Mouse (Mus musculus) mature B cell (primary cell): ENCODE data around the gene Gm27029.
"Not testable (repeated sequence)": the region's sequence is repeated elsewhere in the genome, so short reads cannot be mapped to it uniquely, and the experiment has no call there.

Source experiments
- in situ Hi-C: fragments of 300-500 bp; cut with MboI; formaldehyde crosslinking; loops from 2 replicates; pipeline ENCODE4 v1.14.3; 2019

The Gm27029 gene

GRCm38 (mm10) chr11:101424925-101425813 lies 573 bp upstream of the Gm27029 start, which contains the start of the genes Rundc1 and Ptges3l:
Gene Rundc1 (plus strand): TSS chr11:101425085.
Gene Ptges3l (minus strand): TSS chr11:101425333.
- in situ Hi-C loops: loop anchor here (25.0 kb wide), 1 partner anchor 862 kb away; the partner anchor contains the start of genes Atxn7l3 and Tmub2

- in situ Hi-C loops: no loop called here
Observed at GRCm38 (mm10) chr11:101420148-101420547, 4.4 kb downstream of the Gm27029 start.

- in situ Hi-C loops: no loop called here
Observed at GRCm38 (mm10) chr11:101419610-101420009, 5.0 kb downstream of the Gm27029 start.

GRCm38 (mm10) chr11:101418991-101419390 lies 5.6 kb downstream of the Gm27029 start:
- in situ Hi-C loops: no loop called here

- in situ Hi-C loops: no loop called here
Observed at GRCm38 (mm10) chr11:101417101-101417855, 7.3 kb downstream of the Gm27029 start, which contains the start of gene Aarsd1. Gene Aarsd1 (minus strand): TSS chr11:101417615.

- in situ Hi-C loops: no loop called here
Observed at GRCm38 (mm10) chr11:101416433-101417100, 8.0 kb downstream of the Gm27029 start.

- in situ Hi-C loops: no loop called here
Observed at GRCm38 (mm10) chr11:101415306-101415705, 9.3 kb downstream of the Gm27029 start.

- in situ Hi-C loops: no loop called here
Observed at GRCm38 (mm10) chr11:101395110-101395509, 29.5 kb downstream of the Gm27029 start.

- in situ Hi-C loops: no loop called here
Observed at GRCm38 (mm10) chr11:101381817-101382216, 42.8 kb downstream of the Gm27029 start.

GRCm38 (mm10) chr11:101378926-101379325 lies 45.7 kb downstream of the Gm27029 start:
- in situ Hi-C loops: no loop called here

GRCm38 (mm10) chr11:101378196-101378595 lies 46.4 kb downstream of the Gm27029 start:
- in situ Hi-C loops: not testable (repeated sequence)

- in situ Hi-C loops: no loop called here
Observed at GRCm38 (mm10) chr11:101374421-101374938, 50.1 kb downstream of the Gm27029 start.

GRCm38 (mm10) chr11:101370141-101370540 lies 54.5 kb downstream of the Gm27029 start:
- in situ Hi-C loops: no loop called here

- in situ Hi-C loops: no loop called here
Observed at GRCm38 (mm10) chr11:101367326-101367935, 57.2 kb downstream of the Gm27029 start, which contains the start of gene G6pc. Gene G6pc (plus strand): TSS chr11:101367561.

- in situ Hi-C loops: no loop called here
Observed at GRCm38 (mm10) chr11:101364531-101364931, 60.1 kb downstream of the Gm27029 start.

- in situ Hi-C loops: no loop called here
Observed at GRCm38 (mm10) chr11:101360651-101361113, 63.9 kb downstream of the Gm27029 start.

GRCm38 (mm10) chr11:101359776-101360175 lies 64.8 kb downstream of the Gm27029 start:
- in situ Hi-C loops: no loop called here

- in situ Hi-C loops: no loop called here
Observed at GRCm38 (mm10) chr11:101357505-101358182, 67.0 kb downstream of the Gm27029 start.
